Mouse (Mus musculus): ENCODE results near the gene Pde1b. TPM values are rescaled to one million over a fixed set of nuclear protein-coding genes. Genes with fewer than 3 reads are reported as not detected.

Pde1b gene
- total RNA-seq, 2 experiments from 2014 or later: 2.7 to 2.8 TPM

DNA sequence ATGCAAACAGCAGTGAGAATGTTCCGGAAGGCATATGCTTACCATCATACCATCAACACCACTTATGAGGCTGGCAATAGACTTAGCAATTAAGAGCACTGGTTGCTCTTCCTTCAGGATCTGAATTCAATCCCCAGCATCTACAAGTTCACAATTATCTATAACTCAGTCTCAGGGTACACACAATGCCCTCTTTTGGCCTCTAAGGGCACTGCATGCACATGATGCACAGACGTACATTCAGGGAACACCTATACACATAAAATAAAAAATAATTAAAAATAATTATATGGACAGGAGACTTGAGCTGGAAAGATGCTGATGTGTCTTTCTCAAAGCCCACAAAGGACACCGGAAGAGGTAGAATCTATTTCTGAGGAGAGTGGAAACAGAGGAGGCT lies 45.1 kb downstream of the Pde1b start:
- intact Hi-C loops (cut with DNase I): no loop called here
- DNase-seq: no peak

GRCm38 (mm10) chr15:103549475-103549874 lies 46.6 kb downstream of the Pde1b start:
- DNase-seq: no peak
- intact Hi-C loops (cut with DNase I): no loop called here

DNA sequence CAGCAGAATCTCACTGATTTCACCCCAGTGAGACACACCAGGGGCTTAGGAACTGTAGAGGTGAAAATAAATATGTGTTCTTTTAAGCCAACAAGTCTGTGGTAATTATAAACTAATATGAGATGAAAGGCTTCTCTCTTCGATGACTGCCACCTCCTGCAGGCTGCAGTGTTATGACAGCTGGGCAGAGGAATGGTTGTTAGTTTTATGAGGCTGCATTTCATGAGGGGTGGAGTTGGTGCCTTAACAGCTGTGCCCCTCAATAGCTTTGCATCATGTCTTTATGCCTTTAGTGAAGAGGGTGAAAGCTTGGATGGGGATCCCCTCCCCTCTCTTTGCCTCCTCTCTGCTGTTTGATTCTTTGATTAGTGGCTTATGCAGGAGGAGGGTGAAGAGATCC lies 48.2 kb downstream of the Pde1b start:
- no peak for DNase-seq
- intact Hi-C loops (cut with DNase I): no loop called here

GRCm38 (mm10) chr15:103552096-103552690 lies 49.4 kb downstream of the Pde1b start:
- intact Hi-C loops (cut with DNase I): no loop called here
- peak; percentile 50 to 79 for DNase-seq

DNA sequence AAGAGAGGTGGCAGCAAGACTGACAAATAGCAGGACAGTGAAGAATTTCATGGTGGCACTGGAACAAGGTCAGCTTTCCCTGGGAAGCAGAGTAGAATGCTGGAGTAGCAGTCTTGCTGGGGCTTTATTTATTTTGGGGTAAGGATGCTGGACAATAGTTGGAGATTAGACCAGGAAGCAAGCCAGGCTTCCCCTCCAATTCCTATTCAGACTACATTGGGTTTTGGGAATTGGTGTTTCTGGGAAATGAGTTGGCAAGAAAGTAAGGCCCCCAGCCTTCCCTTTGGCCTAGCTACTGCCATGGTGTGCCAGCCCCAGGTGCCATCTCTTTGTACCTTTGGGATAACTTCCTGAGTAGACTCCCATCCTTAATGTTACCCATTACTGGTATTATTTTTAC lies 62.1 kb downstream of the Pde1b start, which contains the start of gene Glycam1:
Gene Glycam1 (minus strand): TSS at position 101 of the 400 bp plus-strand sequence.
- DNase-seq: no peak
- intact Hi-C loops (cut with DNase I): no loop called here

Other genes with a start within 250 kb of the Pde1b start
- gene Nfe2, start 244.6 kb upstream of the Pde1b start, total RNA-seq (2021): 1 to 10 TPM in 1 of 2 experiments, under 1 TPM in 1; 0.30 to 1.0 TPM
- 10 to 100 TPM; 81.2 to 83.3 TPM for gene Copz1, start 230.3 kb upstream of the Pde1b start, total RNA-seq (2021)
- gene Gpr84, start 192.4 kb upstream of the Pde1b start, total RNA-seq (2021): not detected
- gene Zfp385a, start 162.9 kb upstream of the Pde1b start, total RNA-seq (2021): 10 to 100 TPM; 24.3 to 26.2 TPM
- 100 to 1,000 TPM in 1 of 2 experiments, 10 to 100 TPM in 1; 89.4 to 101 TPM for gene Itga5, start 136.3 kb upstream of the Pde1b start, total RNA-seq (2021)
- under 1 TPM; 0.52 to 0.53 TPM for gene Gtsf1, start 72.6 kb upstream of the Pde1b start, total RNA-seq (2021)
- not detected for gene Gtsf2, start 54.6 kb upstream of the Pde1b start, total RNA-seq (2021)
- 1 to 10 TPM; 3.7 to 4.2 TPM for gene Nckap1l, start 49.2 kb upstream of the Pde1b start, total RNA-seq (2021)
- 10 to 100 TPM; 14.8 to 18.0 TPM for gene Ppp1r1a, start 35.0 kb downstream of the Pde1b start, total RNA-seq (2021)
- gene Glycam1, start 62.0 kb downstream of the Pde1b start, total RNA-seq (2021): not detected

All from heart, postnatal 10 days (tissue).